Mouse (Mus musculus) small intestine, adult 2 months (tissue): ENCODE data around the gene Ptges2.
A peak's percentile ranks its signal among the peaks of the same experiment; 100 is the strongest.

Experiments
- CTCF ChIP-seq: fragments of 200-500 bp; IDR thresholded peaks from 2 replicates; pipeline ENCODE4 v1.5.1; 2012; ENCODE audit warnings: low read depth, mild to moderate bottlenecking, control low read depth, inconsistent platforms, low read length, moderate library complexity, mixed read lengths; ENCODE audit not compliant: insufficient replicate concordance, insufficient read length; ENCODE audit errors: extremely low read depth
- POLR2A ChIP-seq: fragments of 200-500 bp; IDR thresholded peaks from 2 replicates; pipeline ENCODE4 v1.6.1; 2012; ENCODE audit warnings: low read depth, mild to moderate bottlenecking, control low read depth, inconsistent platforms, low read length, moderate library complexity

DNA sequence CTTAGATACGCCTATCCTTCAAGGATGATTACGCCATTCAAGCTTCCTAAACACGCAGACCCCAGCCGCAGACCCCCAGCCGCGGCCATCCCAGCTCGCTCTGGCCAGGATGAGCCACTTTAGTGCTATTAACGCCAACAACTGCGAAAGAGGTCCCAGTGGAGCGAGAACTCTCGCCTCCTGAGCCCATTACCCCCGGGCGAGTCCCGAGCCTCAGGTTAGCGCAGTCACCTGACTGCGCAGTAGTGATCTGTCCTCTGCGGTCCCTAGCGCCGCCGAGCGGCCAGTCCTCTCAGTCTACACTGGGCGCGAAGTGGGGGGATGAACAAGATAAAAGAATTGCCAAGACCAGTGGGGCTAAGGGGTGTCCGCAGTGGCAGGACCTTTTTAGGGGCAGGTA is 34.3 kb upstream of the Ptges2 start:
- TF ChIP-seq POLR2A, result peak; percentile 50; the same call in 1 of the 2 replicates
- peak; percentile 75 for TF ChIP-seq CTCF
